Mouse (Mus musculus): ENCODE results near the gene Pcsk4. TPM values are rescaled to one million over a fixed set of nuclear protein-coding genes. Genes with fewer than 3 reads are reported as not detected.

The Pcsk4 gene
- polyA plus RNA-seq (2014; fragmentation: Nextera tagmentation; extraction: Ambion mirVana), result 1.6 and 2.9 TPM in 2 replicates

- Histone ChIP-seq H3K27me3 (ENCODE audit: control insufficient read depth, insufficient read depth, low read length) (peaks cover 2% of the 10 kb centered on the region; the same call in 1 of the 2 replicates), H3K27ac (replicated peaks; ENCODE audit: low read depth, low read length) (no peak within 1 kb of the TSS), H3K4me2 (ENCODE audit: low read depth, low read length) (peak within 1 kb of the TSS; percentile 82), H3K4me3 (ENCODE audit: low read depth, low read length) (peak within 1 kb of the TSS; percentile 41), H3K4me1 (ENCODE audit: control insufficient read depth, insufficient read depth, low read length) (no peaks in the 10 kb centered on the region), H3K9ac (replicated peaks; ENCODE audit: low read length) (peak within 1 kb of the TSS; percentile 57), H3K36me3 (replicated peaks; ENCODE audit: control insufficient read depth, insufficient read depth, low read depth, low read length) (no peaks in the 10 kb centered on the region), H3K9me3 (replicated peaks; ENCODE audit: control insufficient read depth, low read length) (no peaks in the 10 kb centered on the region)
- ATAC-seq (replicated peaks; ENCODE audit: insufficient number of reproducible peaks, low FRiP score, low TSS enrichment, low read depth), result peak; percentile 91
- peak; percentile 94 for DNase-seq (ENCODE audit: low spot score)
- 3% methylated on average over 36 of the region's 36 CpGs for WGBS
These were observed at the start of gene Pcsk4, which contains the start of gene Reep6 for GRCm38 (mm10) chr10:80329273-80330081. Gene Pcsk4 (minus strand): TSS chr10:80329498. Gene Reep6 (plus strand): TSS chr10:80329953.

DNA sequence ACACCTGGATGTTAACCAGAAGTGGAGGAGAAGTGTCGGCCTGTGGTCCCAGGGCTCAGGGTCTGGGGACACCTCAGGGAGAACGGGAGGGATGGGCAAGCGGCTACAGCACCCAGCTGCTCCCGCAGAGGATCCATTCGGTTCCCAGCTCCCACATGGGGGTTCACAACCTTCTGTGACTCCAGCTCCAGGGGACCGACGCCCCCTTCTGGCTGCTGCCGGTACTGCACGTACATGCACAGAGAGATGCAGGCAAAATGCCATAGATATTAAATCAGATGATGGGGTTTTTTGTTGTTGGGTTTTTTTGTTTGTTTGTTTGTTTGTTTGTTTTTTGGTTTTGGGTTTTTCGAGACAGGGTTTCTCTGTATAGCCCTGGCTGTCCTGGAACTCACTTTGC lies 48.4 kb upstream of the Pcsk4 start:
- no peak overlapping the region for H3K4me2 ChIP-seq (ENCODE audit: low read depth, low read length)
- no peaks in the 10 kb centered on the region for H3K4me1 ChIP-seq (ENCODE audit: control insufficient read depth, insufficient read depth, low read length)
- H3K9ac ChIP-seq (replicated peaks; ENCODE audit: low read length), result no peak overlapping the region
- no peaks in the 10 kb centered on the region for H3K27me3 ChIP-seq (ENCODE audit: control insufficient read depth, insufficient read depth, low read length)
- no peaks in the 10 kb centered on the region for H3K9me3 ChIP-seq (replicated peaks; ENCODE audit: control insufficient read depth, low read length)
- 51% methylated on average over 10 of the region's 10 CpGs for WGBS
- no peak for DNase-seq (ENCODE audit: low spot score)
- peaks cover 14% of the 10 kb centered on the region for H3K36me3 ChIP-seq (replicated peaks; ENCODE audit: control insufficient read depth, insufficient read depth, low read depth, low read length)
- ATAC-seq (replicated peaks; ENCODE audit: insufficient number of reproducible peaks, low FRiP score, low TSS enrichment, low read depth), result no peak
- no peak overlapping the region for H3K4me3 ChIP-seq (ENCODE audit: low read depth, low read length)
- H3K27ac ChIP-seq (replicated peaks; ENCODE audit: low read depth, low read length), result no peak overlapping the region

- Histone ChIP-seq H3K27ac (replicated peaks; ENCODE audit: low read depth, low read length) (no peak overlapping the region), H3K9ac (replicated peaks; ENCODE audit: low read length) (no peak overlapping the region), H3K9me3 (replicated peaks; ENCODE audit: control insufficient read depth, low read length) (no peaks in the 10 kb centered on the region), H3K4me3 (ENCODE audit: low read depth, low read length) (no peak overlapping the region), H3K4me2 (ENCODE audit: low read depth, low read length) (no peak overlapping the region), H3K27me3 (ENCODE audit: control insufficient read depth, insufficient read depth, low read length) (no peaks in the 10 kb centered on the region), H3K4me1 (ENCODE audit: control insufficient read depth, insufficient read depth, low read length) (no peaks in the 10 kb centered on the region), H3K36me3 (replicated peaks; ENCODE audit: control insufficient read depth, insufficient read depth, low read depth, low read length) (peaks cover 6% of the 10 kb centered on the region)
- DNase-seq (ENCODE audit: low spot score) (peak; percentile 96), ATAC-seq (replicated peaks; ENCODE audit: insufficient number of reproducible peaks, low FRiP score, low TSS enrichment, low read depth) (no peak)
- WGBS, result 3% methylated on average over 7 of the region's 7 CpGs
These were observed 46.9 kb upstream of the Pcsk4 start for GRCm38 (mm10) chr10:80376160-80376559.

DNA sequence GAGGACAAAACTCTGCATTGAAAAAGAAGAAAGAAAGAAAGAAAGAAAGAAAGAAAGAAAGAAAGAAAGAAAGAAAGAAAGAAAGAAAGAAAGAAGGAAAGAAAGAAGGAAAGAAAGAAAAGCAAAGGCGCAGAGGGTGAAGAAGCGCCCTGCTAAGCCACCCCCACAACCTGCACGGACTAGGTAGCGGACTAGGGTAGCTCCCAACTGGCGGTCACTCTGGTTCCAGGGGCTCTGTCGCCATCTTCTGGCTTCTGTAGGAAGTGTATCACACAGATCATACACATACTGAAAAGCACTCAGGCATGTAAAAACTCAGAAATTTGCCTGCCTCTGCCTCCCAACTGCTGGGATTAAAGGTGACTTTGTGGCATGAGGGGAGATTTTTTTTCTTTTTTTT lies 44.8 kb upstream of the Pcsk4 start:
- DNase-seq (ENCODE audit: low spot score) (peak; percentile 80), ATAC-seq (replicated peaks; ENCODE audit: insufficient number of reproducible peaks, low FRiP score, low TSS enrichment, low read depth) (no peak)
- no peak overlapping the region for H3K4me2 ChIP-seq (ENCODE audit: low read depth, low read length)
- no peak overlapping the region for H3K27ac ChIP-seq (replicated peaks; ENCODE audit: low read depth, low read length)
- H3K9me3 ChIP-seq (replicated peaks; ENCODE audit: control insufficient read depth, low read length), result no peaks in the 10 kb centered on the region
- H3K9ac ChIP-seq (replicated peaks; ENCODE audit: low read length), result no peak overlapping the region
- H3K36me3 ChIP-seq (replicated peaks; ENCODE audit: control insufficient read depth, insufficient read depth, low read depth, low read length), result no peaks in the 10 kb centered on the region
- H3K4me1 ChIP-seq (ENCODE audit: control insufficient read depth, insufficient read depth, low read length), result no peaks in the 10 kb centered on the region
- H3K4me3 ChIP-seq (ENCODE audit: low read depth, low read length), result no peak overlapping the region
- H3K27me3 ChIP-seq (ENCODE audit: control insufficient read depth, insufficient read depth, low read length), result no peaks in the 10 kb centered on the region
- WGBS, result 14% methylated on average over 6 of the region's 6 CpGs

DNA sequence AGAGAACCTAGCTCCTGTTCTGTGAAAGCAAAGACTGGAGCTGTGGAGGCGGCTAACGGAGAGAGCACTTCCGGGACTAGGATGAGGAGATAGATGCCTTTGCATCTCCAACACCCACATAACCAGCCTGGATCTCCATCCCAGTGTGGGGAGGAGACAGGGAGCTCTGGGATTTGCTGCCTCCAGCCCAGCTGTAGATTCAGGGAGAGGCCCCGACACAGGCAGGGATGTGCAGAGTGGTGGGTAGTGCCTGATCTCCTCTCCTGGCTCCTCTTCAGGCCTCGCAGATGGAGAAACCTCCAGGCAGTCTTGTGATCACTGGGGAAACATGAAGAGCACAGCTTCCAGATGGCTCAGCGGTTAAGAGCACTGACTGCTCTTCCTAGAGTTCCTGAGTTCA lies 43.4 kb upstream of the Pcsk4 start:
- H3K9ac ChIP-seq (replicated peaks; ENCODE audit: low read length), result no peak overlapping the region; the same call in 1 of the 2 replicates
- H3K27ac ChIP-seq (replicated peaks; ENCODE audit: low read depth, low read length), result no peak overlapping the region
- DNase-seq (ENCODE audit: low spot score), result no peak
- H3K27me3 ChIP-seq (ENCODE audit: control insufficient read depth, insufficient read depth, low read length), result no peaks in the 10 kb centered on the region
- no peak for ATAC-seq (replicated peaks; ENCODE audit: insufficient number of reproducible peaks, low FRiP score, low TSS enrichment, low read depth)
- no peak overlapping the region for H3K4me3 ChIP-seq (ENCODE audit: low read depth, low read length)
- H3K36me3 ChIP-seq (replicated peaks; ENCODE audit: control insufficient read depth, insufficient read depth, low read depth, low read length), result no peaks in the 10 kb centered on the region
- no peaks in the 10 kb centered on the region for H3K9me3 ChIP-seq (replicated peaks; ENCODE audit: control insufficient read depth, low read length)
- H3K4me1 ChIP-seq (ENCODE audit: control insufficient read depth, insufficient read depth, low read length), result no peaks in the 10 kb centered on the region
- no peak overlapping the region for H3K4me2 ChIP-seq (ENCODE audit: low read depth, low read length)
- WGBS, result 79% methylated on average over 6 of the region's 6 CpGs

DNA sequence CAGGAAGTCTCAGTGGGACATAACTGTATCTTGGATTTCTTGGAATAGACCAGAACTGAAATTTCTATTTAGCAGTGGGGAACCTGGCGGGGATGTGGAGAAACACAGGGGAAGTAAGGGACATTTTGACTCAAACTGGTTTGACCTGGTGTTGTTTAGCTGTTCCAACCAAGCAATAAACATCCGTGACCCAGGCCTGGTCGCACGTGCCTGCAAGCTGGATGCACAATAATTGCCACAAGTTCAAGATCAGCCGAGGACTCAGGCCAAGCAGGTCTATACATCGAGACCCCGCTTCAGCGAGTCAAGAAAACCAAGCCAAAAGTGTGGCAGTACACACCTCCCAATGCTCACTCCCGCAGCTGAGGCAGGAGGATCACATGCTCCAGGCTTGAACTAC lies 42.7 kb upstream of the Pcsk4 start:
- no peak for ATAC-seq (replicated peaks; ENCODE audit: insufficient number of reproducible peaks, low FRiP score, low TSS enrichment, low read depth)
- Histone ChIP-seq H3K4me1 (ENCODE audit: control insufficient read depth, insufficient read depth, low read length) (no peaks in the 10 kb centered on the region), H3K4me2 (ENCODE audit: low read depth, low read length) (no peak overlapping the region), H3K4me3 (ENCODE audit: low read depth, low read length) (no peak overlapping the region), H3K27me3 (ENCODE audit: control insufficient read depth, insufficient read depth, low read length) (no peaks in the 10 kb centered on the region), H3K36me3 (replicated peaks; ENCODE audit: control insufficient read depth, insufficient read depth, low read depth, low read length) (no peaks in the 10 kb centered on the region), H3K9ac (replicated peaks; ENCODE audit: low read length) (no peak overlapping the region), H3K27ac (replicated peaks; ENCODE audit: low read depth, low read length) (no peak overlapping the region), H3K9me3 (replicated peaks; ENCODE audit: control insufficient read depth, low read length) (no peaks in the 10 kb centered on the region)
- no peak for DNase-seq (ENCODE audit: low spot score)
- 49% methylated on average over 9 of the region's 9 CpGs for WGBS

DNA sequence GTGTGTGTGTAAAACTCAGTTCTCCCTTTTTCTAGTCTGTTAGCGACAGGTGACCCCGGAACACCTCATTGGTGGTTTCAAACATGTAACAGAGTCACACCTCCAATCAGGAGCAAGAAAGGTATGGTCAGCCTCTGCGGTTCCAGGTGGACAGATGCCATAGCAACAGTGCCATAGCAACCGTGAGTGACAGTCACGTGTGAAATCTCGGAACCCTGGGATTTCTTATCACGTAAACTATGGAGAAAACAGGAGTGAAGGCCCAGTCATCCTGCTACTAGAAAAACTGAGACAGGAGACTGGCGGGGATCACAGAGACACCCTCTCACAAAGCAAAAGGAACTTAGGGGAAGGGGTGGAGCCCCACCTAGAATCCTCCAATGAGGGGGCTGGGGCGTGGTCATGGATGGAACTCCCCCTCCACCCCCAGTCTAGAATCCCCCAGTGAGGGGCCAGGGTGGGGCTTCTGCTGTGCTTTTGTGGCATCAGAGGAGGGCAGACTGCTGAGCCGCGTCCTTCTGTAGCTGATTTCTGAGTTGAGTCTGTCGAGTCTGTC lies 42.2 kb upstream of the Pcsk4 start:
- Histone ChIP-seq H3K27ac (replicated peaks; ENCODE audit: low read depth, low read length) (no peak overlapping the region), H3K36me3 (replicated peaks; ENCODE audit: control insufficient read depth, insufficient read depth, low read depth, low read length) (no peaks in the 10 kb centered on the region), H3K27me3 (ENCODE audit: control insufficient read depth, insufficient read depth, low read length) (no peaks in the 10 kb centered on the region), H3K9ac (replicated peaks; ENCODE audit: low read length) (peak overlapping the region; percentile 10; the same call in 1 of the 2 replicates), H3K4me1 (ENCODE audit: control insufficient read depth, insufficient read depth, low read length) (no peaks in the 10 kb centered on the region), H3K4me3 (ENCODE audit: low read depth, low read length) (peak overlapping the region; percentile 22; the same call in 1 of the 2 replicates), H3K9me3 (replicated peaks; ENCODE audit: control insufficient read depth, low read length) (no peaks in the 10 kb centered on the region), H3K4me2 (ENCODE audit: low read depth, low read length) (no peak overlapping the region; the same call in 1 of the 2 replicates)
- WGBS, result 4% methylated on average over 12 of the region's 12 CpGs
- DNase-seq (ENCODE audit: low spot score) (peak; percentile 87), ATAC-seq (replicated peaks; ENCODE audit: insufficient number of reproducible peaks, low FRiP score, low TSS enrichment, low read depth) (peak; percentile 81)
